Mouse (Mus musculus) cerebellum, adult 2 months (tissue): Measurements from ENCODE around the gene Camkv.

Experiments used
- CTCF ChIP-seq: fragments of 200-500 bp; IDR thresholded peaks from 2 replicates; pipeline ENCODE4 v1.5.1; 2011; ENCODE audit warnings: low read depth, mild to moderate bottlenecking, control low read depth, low read length, moderate library complexity, borderline replicate concordance; ENCODE audit not compliant: insufficient read depth
- POLR2A ChIP-seq: fragments of 200-500 bp; IDR thresholded peaks from 2 replicates; pipeline ENCODE4 v1.6.1; 2011; ENCODE audit warnings: low read length, control low read depth, borderline replicate concordance; ENCODE audit not compliant: insufficient read depth

DNA sequence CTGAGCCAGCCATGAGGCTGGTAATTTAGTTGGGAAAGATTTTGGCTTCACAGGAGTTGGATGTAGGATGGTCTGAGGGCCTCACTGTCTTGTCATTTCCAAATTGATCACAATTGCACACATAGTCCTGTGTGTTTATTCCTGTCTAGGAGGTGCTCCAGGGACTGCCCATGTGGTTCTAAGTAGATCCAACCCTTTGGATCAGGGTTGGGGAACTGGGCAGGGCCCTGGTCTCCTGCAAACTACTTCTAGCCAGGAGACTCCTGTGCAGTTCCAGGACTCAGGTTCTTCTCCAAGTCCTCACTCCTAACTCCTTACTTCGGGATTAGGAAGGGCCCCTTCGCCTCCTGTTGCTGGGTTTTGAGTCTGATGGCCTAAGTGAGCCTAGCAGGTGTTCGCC is at the start of gene Camkv:
- TF ChIP-seq POLR2A: no peak
- TF ChIP-seq CTCF: no peak
